Mouse (Mus musculus) pancreas, adult 10 weeks (tissue): ENCODE measurements around the gene Pold2. TPM values are rescaled to one million over a fixed set of nuclear protein-coding genes. Genes with fewer than 3 reads are reported as not detected.

Experiments used
- polyA plus RNA-seq: library from polyadenylated mRNA; stranded (reverse); fragments of 350-450 nt; fragmentation: Illumina TruSeq; extraction: RNeasy Lipid Tissue Mini Kit (QIAGEN cat#74804); gene quantifications from one replicate; pipeline ENCODE4 v1.2.3, GENCODE M21; 2015; ENCODE audit warnings: low read depth, low replicate concordance; ENCODE audit not compliant: insufficient read depth

Pold2 gene
- 14.9 TPM for polyA plus RNA-seq

GRCm38 (mm10) chr11:5877921-5878526 is at the start of gene Pold2:
Pold2 (minus strand) TSS chr11:5878292.

GRCm38 (mm10) chr11:5898531-5898930 is 20.4 kb upstream of the Pold2 start, which contains the start of gene Myl7:
Myl7 (minus strand) TSS chr11:5898782.

GRCm38 (mm10) chr11:5861678-5862393 is 16.3 kb downstream of the Pold2 start, which contains the start of gene Aebp1:
Aebp1 (plus strand) TSS chr11:5861947.

GRCm38 (mm10) chr11:5837251-5838246 is 40.5 kb downstream of the Pold2 start, which contains the start of gene Polm:
Polm (minus strand) TSS chr11:5838016.

Other genes starting within 250 kb of the Pold2 start
- gene Mrps24, start 162.6 kb downstream of the Pold2 start, polyA plus RNA-seq, result 39.7 TPM
- 4.0 TPM for gene Urgcp, start 115.9 kb downstream of the Pold2 start, polyA plus RNA-seq
- 13.0 TPM for gene Dbnl, start 89.8 kb downstream of the Pold2 start, polyA plus RNA-seq
- gene Pgam2, start 74.6 kb downstream of the Pold2 start, polyA plus RNA-seq, result not detected
- gene Polm, start 40.3 kb downstream of the Pold2 start, polyA plus RNA-seq, result 5.0 TPM
- gene Aebp1, start 16.3 kb downstream of the Pold2 start, polyA plus RNA-seq, result 44.9 TPM
- 2.9 TPM for gene Myl7, start 20.5 kb upstream of the Pold2 start, polyA plus RNA-seq
- gene Gck, start 71.8 kb upstream of the Pold2 start, polyA plus RNA-seq, result 10.7 TPM
- 17.0 TPM for gene Ykt6, start 77.4 kb upstream of the Pold2 start, polyA plus RNA-seq
- gene Camk2b, start 188.1 kb upstream of the Pold2 start, polyA plus RNA-seq, result 39.5 TPM